Mouse (Mus musculus): ENCODE measurements at regions not wholly inside any gene's neighbourhood (a gene's known extent, or its start where the extent isn't known, plus 50 kb on each side); places are given as distances from the start of the nearest gene placed in this dataset.

GRCm38 (mm10) chr2:57644541-57644940, 353.1 kb upstream of the Galnt5 start:
- Histone ChIP-seq H3K4me1 (ENCODE audit: control insufficient read depth, insufficient read depth, low read length) (no peaks in the 10 kb centered on the region), H3K9me3 (replicated peaks; ENCODE audit: control insufficient read depth, low read length) (no peaks in the 10 kb centered on the region), H3K9ac (ENCODE audit: low read length) (no peak overlapping the region), H3K27ac (ENCODE audit: low read length) (no peak overlapping the region), H3K27me3 (ENCODE audit: control insufficient read depth, insufficient read depth, low read length) (no peaks in the 10 kb centered on the region), H3K4me2 (ENCODE audit: low read depth, low read length) (no peak overlapping the region), H3K4me3 (replicated peaks; ENCODE audit: low read length) (no peak overlapping the region), H3K36me3 (ENCODE audit: control insufficient read depth, insufficient read depth, low read length) (no peaks in the 10 kb centered on the region)
- 51% methylated on average over 2 of the region's 2 CpGs for WGBS
- no peak for ATAC-seq (ENCODE audit: insufficient read depth, low FRiP score)

GRCm38 (mm10) chr2:57649002-57649401, 348.7 kb upstream of the Galnt5 start:
- no peak for ATAC-seq (ENCODE audit: insufficient read depth, low FRiP score)
- Histone ChIP-seq H3K9me3 (replicated peaks; ENCODE audit: control insufficient read depth, low read length) (no peaks in the 10 kb centered on the region), H3K4me1 (ENCODE audit: control insufficient read depth, insufficient read depth, low read length) (no peaks in the 10 kb centered on the region), H3K9ac (ENCODE audit: low read length) (no peak overlapping the region), H3K4me3 (replicated peaks; ENCODE audit: low read length) (no peak overlapping the region), H3K36me3 (ENCODE audit: control insufficient read depth, insufficient read depth, low read length) (no peaks in the 10 kb centered on the region), H3K27me3 (ENCODE audit: control insufficient read depth, insufficient read depth, low read length) (no peaks in the 10 kb centered on the region), H3K27ac (ENCODE audit: low read length) (no peak overlapping the region), H3K4me2 (ENCODE audit: low read depth, low read length) (no peak overlapping the region)
- 76% methylated on average over 4 of the region's 4 CpGs for WGBS

- H3K27me3 ChIP-seq (ENCODE audit: control insufficient read depth, insufficient read depth, low read length): no peaks in the 10 kb centered on the region
- no peak overlapping the region for H3K27ac ChIP-seq (ENCODE audit: low read length)
- no peak overlapping the region for H3K9ac ChIP-seq (ENCODE audit: low read length)
- no peaks in the 10 kb centered on the region for H3K9me3 ChIP-seq (replicated peaks; ENCODE audit: control insufficient read depth, low read length)
- no peak overlapping the region for H3K4me2 ChIP-seq (ENCODE audit: low read depth, low read length)
- WGBS: 78% methylated on average over 4 of the region's 4 CpGs
- ATAC-seq (ENCODE audit: insufficient read depth, low FRiP score): no peak
- no peaks in the 10 kb centered on the region for H3K4me1 ChIP-seq (ENCODE audit: control insufficient read depth, insufficient read depth, low read length)
- H3K4me3 ChIP-seq (replicated peaks; ENCODE audit: low read length): no peak overlapping the region
- H3K36me3 ChIP-seq (ENCODE audit: control insufficient read depth, insufficient read depth, low read length): no peaks in the 10 kb centered on the region
These were observed 340.3 kb upstream of the Galnt5 start for GRCm38 (mm10) chr2:57657409-57657808.

- Histone ChIP-seq H3K9ac (ENCODE audit: low read length) (no peak overlapping the region), H3K4me2 (ENCODE audit: low read depth, low read length) (no peak overlapping the region), H3K9me3 (replicated peaks; ENCODE audit: control insufficient read depth, low read length) (no peaks in the 10 kb centered on the region), H3K27me3 (ENCODE audit: control insufficient read depth, insufficient read depth, low read length) (no peaks in the 10 kb centered on the region), H3K4me1 (ENCODE audit: control insufficient read depth, insufficient read depth, low read length) (no peaks in the 10 kb centered on the region), H3K4me3 (replicated peaks; ENCODE audit: low read length) (no peak overlapping the region), H3K36me3 (ENCODE audit: control insufficient read depth, insufficient read depth, low read length) (no peaks in the 10 kb centered on the region), H3K27ac (ENCODE audit: low read length) (no peak overlapping the region)
- WGBS: 68% methylated on average over 1 of the region's 1 CpGs
- ATAC-seq (ENCODE audit: insufficient read depth, low FRiP score): no peak
These were observed 335.8 kb upstream of the Galnt5 start for GRCm38 (mm10) chr2:57661838-57662237.

GRCm38 (mm10) chr2:57672007-57672643, 325.6 kb upstream of the Galnt5 start:
- Histone ChIP-seq H3K9ac (ENCODE audit: low read length) (no peak overlapping the region), H3K4me2 (ENCODE audit: low read depth, low read length) (no peak overlapping the region), H3K36me3 (ENCODE audit: control insufficient read depth, insufficient read depth, low read length) (no peaks in the 10 kb centered on the region), H3K4me1 (ENCODE audit: control insufficient read depth, insufficient read depth, low read length) (no peaks in the 10 kb centered on the region), H3K9me3 (replicated peaks; ENCODE audit: control insufficient read depth, low read length) (no peaks in the 10 kb centered on the region), H3K27ac (ENCODE audit: low read length) (no peak overlapping the region), H3K27me3 (ENCODE audit: control insufficient read depth, insufficient read depth, low read length) (no peaks in the 10 kb centered on the region), H3K4me3 (replicated peaks; ENCODE audit: low read length) (no peak overlapping the region)
- ATAC-seq (ENCODE audit: insufficient read depth, low FRiP score): no peak
- 46% methylated on average over 3 of the region's 3 CpGs for whole genome bisulfite sequencing

GRCm38 (mm10) chr2:57689877-57690276, 307.8 kb upstream of the Galnt5 start:
- no peaks in the 10 kb centered on the region for H3K4me1 ChIP-seq (ENCODE audit: control insufficient read depth, insufficient read depth, low read length)
- H3K9me3 ChIP-seq (replicated peaks; ENCODE audit: control insufficient read depth, low read length): no peaks in the 10 kb centered on the region
- 52% methylated on average over 3 of the region's 3 CpGs for WGBS
- H3K36me3 ChIP-seq (ENCODE audit: control insufficient read depth, insufficient read depth, low read length): no peaks in the 10 kb centered on the region
- no peak overlapping the region for H3K4me3 ChIP-seq (replicated peaks; ENCODE audit: low read length)
- H3K9ac ChIP-seq (ENCODE audit: low read length): no peak overlapping the region
- no peak for ATAC-seq (ENCODE audit: insufficient read depth, low FRiP score)
- H3K27me3 ChIP-seq (ENCODE audit: control insufficient read depth, insufficient read depth, low read length): no peaks in the 10 kb centered on the region
- H3K27ac ChIP-seq (ENCODE audit: low read length): no peak overlapping the region
- H3K4me2 ChIP-seq (ENCODE audit: low read depth, low read length): no peak overlapping the region

GRCm38 (mm10) chr2:57696992-57697772, 300.5 kb upstream of the Galnt5 start:
- no peak for ATAC-seq (ENCODE audit: insufficient read depth, low FRiP score)
- H3K27me3 ChIP-seq (ENCODE audit: control insufficient read depth, insufficient read depth, low read length): no peaks in the 10 kb centered on the region
- peak overlapping the region; percentile 22; the same call in 1 of the 2 replicates for H3K4me2 ChIP-seq (ENCODE audit: low read depth, low read length)
- H3K9ac ChIP-seq (ENCODE audit: low read length): no peak overlapping the region
- WGBS: 43% methylated on average over 11 of the region's 11 CpGs
- no peaks in the 10 kb centered on the region for H3K36me3 ChIP-seq (ENCODE audit: control insufficient read depth, insufficient read depth, low read length)
- H3K4me3 ChIP-seq (replicated peaks; ENCODE audit: low read length): no peak overlapping the region
- H3K4me1 ChIP-seq (ENCODE audit: control insufficient read depth, insufficient read depth, low read length): 0 out of 2 replicates have a peak, but pooled peaks cover 5% of the 10 kb centered on the region
- no peak overlapping the region for H3K27ac ChIP-seq (ENCODE audit: low read length)
- H3K9me3 ChIP-seq (replicated peaks; ENCODE audit: control insufficient read depth, low read length): no peaks in the 10 kb centered on the region

- H3K9me3 ChIP-seq (replicated peaks; ENCODE audit: control insufficient read depth, low read length): no peaks in the 10 kb centered on the region
- H3K9ac ChIP-seq (ENCODE audit: low read length): peak overlapping the region; percentile 46; the same call in 1 of the 2 replicates
- 6% methylated on average over 11 of the region's 11 CpGs for WGBS
- peak overlapping the region; percentile 62 for H3K4me2 ChIP-seq (ENCODE audit: low read depth, low read length)
- peak overlapping the region; percentile 43 for H3K4me3 ChIP-seq (replicated peaks; ENCODE audit: low read length)
- no peaks in the 10 kb centered on the region for H3K27me3 ChIP-seq (ENCODE audit: control insufficient read depth, insufficient read depth, low read length)
- ATAC-seq (ENCODE audit: insufficient read depth, low FRiP score): peak; percentile 74; the same call in 1 of the 2 replicates
- no peak overlapping the region for H3K27ac ChIP-seq (ENCODE audit: low read length)
- no peaks in the 10 kb centered on the region for H3K36me3 ChIP-seq (ENCODE audit: control insufficient read depth, insufficient read depth, low read length)
- 0 out of 2 replicates have a peak, but pooled peaks cover 5% of the 10 kb centered on the region for H3K4me1 ChIP-seq (ENCODE audit: control insufficient read depth, insufficient read depth, low read length)
These were observed 299.0 kb upstream of the Galnt5 start for GRCm38 (mm10) chr2:57698659-57699061.

GRCm38 (mm10) chr2:57699226-57699625, 298.5 kb upstream of the Galnt5 start:
- Histone ChIP-seq H3K4me3 (replicated peaks; ENCODE audit: low read length) (peak overlapping the region; percentile 43), H3K4me2 (ENCODE audit: low read depth, low read length) (peak overlapping the region; percentile 62), H3K36me3 (ENCODE audit: control insufficient read depth, insufficient read depth, low read length) (no peaks in the 10 kb centered on the region), H3K9me3 (replicated peaks; ENCODE audit: control insufficient read depth, low read length) (no peaks in the 10 kb centered on the region), H3K27me3 (ENCODE audit: control insufficient read depth, insufficient read depth, low read length) (no peaks in the 10 kb centered on the region), H3K9ac (ENCODE audit: low read length) (no peak overlapping the region; the same call in 1 of the 2 replicates), H3K4me1 (ENCODE audit: control insufficient read depth, insufficient read depth, low read length) (0 out of 2 replicates have a peak, but pooled peaks cover 5% of the 10 kb centered on the region), H3K27ac (ENCODE audit: low read length) (no peak overlapping the region)
- WGBS: 39% methylated on average over 4 of the region's 4 CpGs
- ATAC-seq (ENCODE audit: insufficient read depth, low FRiP score): no peak
